Mouse (Mus musculus) kidney, embryonic 14.5 days (tissue): ENCODE results near the gene Ankrd12. TPM values are rescaled to one million over a fixed set of nuclear protein-coding genes. Genes with fewer than 3 reads are reported as not detected.
A peak's percentile ranks its signal among the peaks of the same experiment; 100 is the strongest.

Experiments used
- ATAC-seq: fragments of 200-750 bp; cut with Nextera tagmentation; 2 replicates; pipeline ENCODE4 v1.8.0; 2017; ENCODE audit warnings: moderate number of reproducible peaks, mild to moderate bottlenecking, moderate TSS enrichment, moderate library complexity; ENCODE audit not compliant: low FRiP score, low TSS enrichment
- H3K27ac ChIP-seq: fragments of 300-500 bp; sonication (generic); 2 replicates; pipeline ENCODE4 v1.5.1; 2014; ENCODE audit warnings: low read depth, mild to moderate bottlenecking, low read length, moderate library complexity, mixed read lengths
- H3K27me3 ChIP-seq: fragments of 300-500 bp; sonication (generic); 2 replicates; pipeline ENCODE4 v1.6.1; 2014; ENCODE audit warnings: mild to moderate bottlenecking, low read length; ENCODE audit not compliant: control insufficient read depth, insufficient read depth
- H3K36me3 ChIP-seq: fragments of 300-500 bp; sonication (generic); 2 replicates; pipeline ENCODE4 v1.6.1; 2014; ENCODE audit warnings: low read length, mixed read lengths; ENCODE audit not compliant: control insufficient read depth, insufficient read depth
- H3K4me1 ChIP-seq: fragments of 300-500 bp; sonication (generic); 2 replicates; pipeline ENCODE4 v1.6.1; 2014; ENCODE audit warnings: low read length, mixed read lengths; ENCODE audit not compliant: control insufficient read depth, insufficient read depth
- H3K4me2 ChIP-seq: fragments of 300-500 bp; sonication (generic); replicated peaks from 2 replicates; pipeline ENCODE4 v1.6.1; 2014; ENCODE audit warnings: low read depth, mild to moderate bottlenecking, low read length
- H3K4me3 ChIP-seq: fragments of 300-500 bp; sonication (generic); 2 replicates; pipeline ENCODE4 v1.5.1; 2014; ENCODE audit warnings: mild to moderate bottlenecking, low read length
- H3K9ac ChIP-seq: fragments of 300-500 bp; sonication (generic); 2 replicates; pipeline ENCODE4 v1.6.1; 2014; ENCODE audit warnings: low read depth, mild to moderate bottlenecking, low read length, moderate library complexity
- H3K9me3 ChIP-seq: fragments of 300-500 bp; sonication (generic); 2 replicates; pipeline ENCODE4 v1.6.1; 2016; ENCODE audit warnings: low read length; ENCODE audit not compliant: control insufficient read depth
- WGBS: fragments of 180-500 bp; shearing (Covaris S2); extraction: QIAGEN DNeasy Blood & Tissue Kit; methylation state at CpG from one replicate; pipeline ENCODE4 v1.1.7; 2014; 5-methylcytosine and 5-hydroxymethylcytosine counted together
- polyA plus RNA-seq: library from polyadenylated mRNA; unstranded; fragments of >200 nt; fragmentation: Nextera tagmentation; extraction: Ambion mirVana; gene quantifications from 2 replicates; pipeline ENCODE4 v1.2.1, GENCODE M21; 2014

The Ankrd12 gene
- polyA plus RNA-seq, 1 experiment from 2014 or later = 21.3 TPM

GRCm38 (mm10) chr17:66110746-66111145 is 33.9 kb upstream of the Ankrd12 start:
- Histone ChIP-seq H3K9me3 (no peaks in the 10 kb centered on the region), H3K9ac (peak overlapping the region; percentile 83; the same call in 1 of the 2 replicates), H3K27me3 (no peaks in the 10 kb centered on the region), H3K36me3 (peaks cover 18% of the 10 kb centered on the region), H3K27ac (no peak overlapping the region; the same call in 1 of the 2 replicates), H3K4me3 (peak overlapping the region; percentile 85), H3K4me2 (peak overlapping the region; percentile 60), H3K4me1 (peaks cover 14% of the 10 kb centered on the region)
- 35% methylated on average over 6 of the region's 6 CpGs for WGBS
- ATAC-seq = no peak

GRCm38 (mm10) chr17:66108198-66108597 is 31.3 kb upstream of the Ankrd12 start:
- H3K4me3 ChIP-seq = no peak overlapping the region
- H3K9ac ChIP-seq = no peak overlapping the region
- H3K27me3 ChIP-seq = no peaks in the 10 kb centered on the region
- peaks cover 14% of the 10 kb centered on the region for H3K4me1 ChIP-seq
- H3K9me3 ChIP-seq = no peaks in the 10 kb centered on the region
- no peak for ATAC-seq
- no peaks in the 10 kb centered on the region for H3K36me3 ChIP-seq
- 79% methylated on average over 4 of the region's 4 CpGs for WGBS
- no peak overlapping the region for H3K27ac ChIP-seq
- H3K4me2 ChIP-seq = no peak overlapping the region

DNA sequence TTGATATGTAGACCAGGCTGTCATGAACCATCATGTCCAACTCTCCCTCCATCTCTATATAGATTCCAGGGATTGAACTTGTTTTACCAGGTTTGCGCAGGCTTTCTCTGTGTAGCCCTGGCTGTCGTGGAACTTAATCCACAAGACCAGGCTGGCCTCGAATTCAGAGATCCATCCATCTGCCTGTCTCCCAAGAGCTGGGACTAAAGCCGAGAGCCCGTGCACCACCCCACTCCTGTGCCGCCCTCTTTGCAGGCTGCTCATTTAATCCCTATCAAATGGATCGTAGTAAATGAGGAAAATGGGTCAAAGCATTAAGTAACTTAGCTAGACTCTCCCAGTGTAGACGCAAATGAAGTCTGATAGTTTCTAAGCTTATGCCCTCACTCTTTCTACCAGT is 30.6 kb upstream of the Ankrd12 start:
- Histone ChIP-seq H3K4me3 (no peak overlapping the region), H3K4me2 (no peak overlapping the region), H3K36me3 (no peaks in the 10 kb centered on the region), H3K9me3 (no peaks in the 10 kb centered on the region), H3K27me3 (no peaks in the 10 kb centered on the region), H3K4me1 (peaks cover 11% of the 10 kb centered on the region), H3K9ac (no peak overlapping the region), H3K27ac (no peak overlapping the region)
- 71% methylated on average over 8 of the region's 8 CpGs for WGBS
- no peak for ATAC-seq

DNA sequence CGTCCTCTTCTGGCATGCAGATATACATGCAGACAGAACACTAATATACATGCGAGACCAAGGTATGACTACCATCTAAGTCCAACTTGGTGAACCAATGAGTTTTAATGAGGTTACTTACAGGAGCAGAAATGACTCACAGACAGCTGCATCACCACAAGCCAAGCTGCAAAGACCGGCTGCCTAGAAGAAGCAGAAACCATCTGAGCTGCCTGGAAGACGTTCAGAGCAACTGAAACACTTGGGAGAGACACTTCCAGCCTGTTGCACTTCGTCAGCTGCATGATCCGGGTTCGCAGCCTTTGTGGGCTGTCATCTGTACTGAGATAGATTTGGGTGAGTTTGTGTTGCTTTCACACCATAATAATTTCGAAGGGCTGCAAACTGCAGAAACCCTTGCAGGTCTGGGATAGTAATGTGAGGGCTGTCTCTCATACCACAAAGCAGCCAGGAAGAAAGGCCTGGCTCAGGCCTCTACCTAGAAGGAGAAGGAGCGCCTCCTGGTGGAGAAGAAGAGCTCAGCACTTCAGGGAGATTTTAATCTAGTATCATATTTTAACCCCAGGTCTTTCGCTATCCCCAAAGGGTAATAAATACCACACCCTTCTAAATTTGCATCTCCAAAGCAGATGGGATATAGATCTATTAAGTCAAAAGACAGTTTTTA is 29.8 kb upstream of the Ankrd12 start:
- ATAC-seq = no peak
- 54% methylated on average over 10 of the region's 10 CpGs for WGBS
- H3K4me2 ChIP-seq = no peak overlapping the region
- H3K4me1 ChIP-seq = 0 out of 2 replicates have a peak, but pooled peaks cover 6% of the 10 kb centered on the region
- no peaks in the 10 kb centered on the region for H3K9me3 ChIP-seq
- no peaks in the 10 kb centered on the region for H3K27me3 ChIP-seq
- H3K4me3 ChIP-seq = no peak overlapping the region
- H3K36me3 ChIP-seq = no peaks in the 10 kb centered on the region
- H3K9ac ChIP-seq = no peak overlapping the region
- H3K27ac ChIP-seq = no peak overlapping the region

DNA sequence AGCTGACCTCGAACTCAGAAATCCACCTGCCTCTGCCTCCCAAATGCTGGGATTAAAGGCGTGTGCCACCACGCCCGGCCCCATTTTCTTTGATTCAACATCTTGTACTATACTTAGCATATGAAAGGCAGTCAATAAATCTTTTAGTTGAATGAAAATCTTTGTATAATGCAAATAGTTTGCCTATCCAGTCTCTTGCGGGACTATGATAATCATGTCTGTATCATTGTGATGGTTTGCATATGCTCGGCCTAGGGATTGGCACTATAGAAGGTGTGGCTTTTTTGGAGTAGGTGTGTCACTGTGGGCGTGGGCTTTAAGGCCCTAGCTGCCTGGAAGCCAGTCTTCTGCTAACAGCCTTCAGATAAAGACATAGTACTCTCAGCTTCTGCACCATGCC is 27.2 kb upstream of the Ankrd12 start:
- Histone ChIP-seq H3K36me3 (no peaks in the 10 kb centered on the region), H3K9me3 (no peaks in the 10 kb centered on the region), H3K27me3 (no peaks in the 10 kb centered on the region), H3K9ac (no peak overlapping the region), H3K4me3 (no peak overlapping the region), H3K27ac (no peak overlapping the region), H3K4me1 (peaks cover 11% of the 10 kb centered on the region), H3K4me2 (no peak overlapping the region)
- WGBS = 91% methylated on average over 7 of the region's 7 CpGs
- no peak for ATAC-seq

- Histone ChIP-seq H3K4me3 (peak within 1 kb of the TSS; percentile 95), H3K4me2 (peak within 1 kb of the TSS; percentile 91), H3K27ac (peak within 1 kb of the TSS; percentile 91), H3K27me3 (no peaks in the 10 kb centered on the region), H3K9me3 (no peaks in the 10 kb centered on the region), H3K4me1 (peaks cover 11% of the 10 kb centered on the region), H3K36me3 (no peaks in the 10 kb centered on the region), H3K9ac (peak within 1 kb of the TSS; percentile 94)
- ATAC-seq = peak; percentile 100
- WGBS = 1% methylated on average over 67 of the region's 67 CpGs
Measured at GRCm38 (mm10) chr17:66101380-66102330, 24.8 kb upstream of the Ankrd12 start, which contains the start of gene Ndufv2. Gene Ndufv2, minus strand, starts transcription at chr17:66101559.

- no peak; the same call in 1 of the 2 replicates for ATAC-seq
- Histone ChIP-seq H3K4me1 (peaks cover 11% of the 10 kb centered on the region), H3K27me3 (no peaks in the 10 kb centered on the region), H3K36me3 (no peaks in the 10 kb centered on the region), H3K9ac (peak overlapping the region; percentile 94), H3K4me3 (peak overlapping the region; percentile 95), H3K9me3 (no peaks in the 10 kb centered on the region), H3K4me2 (peak overlapping the region; percentile 91), H3K27ac (peak overlapping the region; percentile 91)
- WGBS = 1% methylated on average over 41 of the region's 41 CpGs
Measured at GRCm38 (mm10) chr17:66100566-66101379, 23.9 kb upstream of the Ankrd12 start.

GRCm38 (mm10) chr17:66092664-66093063 is 15.8 kb upstream of the Ankrd12 start:
- Histone ChIP-seq H3K27me3 (no peaks in the 10 kb centered on the region), H3K4me3 (no peak overlapping the region), H3K4me2 (no peak overlapping the region), H3K4me1 (no peaks in the 10 kb centered on the region), H3K9me3 (no peaks in the 10 kb centered on the region), H3K9ac (no peak overlapping the region), H3K27ac (no peak overlapping the region), H3K36me3 (peaks cover 23% of the 10 kb centered on the region)
- WGBS = 82% methylated on average over 3 of the region's 3 CpGs
- ATAC-seq = no peak
